Mouse (Mus musculus) heart, adult 18-20 months (tissue): ENCODE data around the gene Sergef. TPM values are rescaled to one million over a fixed set of nuclear protein-coding genes. Genes with fewer than 3 reads are reported as not detected.

Source experiments
- DNase-seq, 2 experiments: peaks; one replicate each; pipeline ENCODE4 v3.0.0; 2021 to 2022; ENCODE audit warnings: mixed read lengths in 1 of 2
- total RNA-seq, 2 experiments: library from RNA; stranded (reverse); gene quantifications; 2 replicates each; pipeline ENCODE4 v1.2.3; 2021

The Sergef gene
- total RNA-seq, 2 experiments from 2014 or later: 3.8 to 5.9 TPM

GRCm38 (mm10) chr7:46403616-46404485 lies 235.8 kb downstream of the Sergef start:
- DNase-seq: peak; percentile 11 to 16

- DNase-seq: no peak
Measured at GRCm38 (mm10) chr7:46401371-46402180, 238.0 kb downstream of the Sergef start.

- no peak for DNase-seq
Measured at GRCm38 (mm10) chr7:46400346-46400745, 239.3 kb downstream of the Sergef start.

- no peak for DNase-seq
Measured at GRCm38 (mm10) chr7:46399676-46400075, 239.9 kb downstream of the Sergef start.

- DNase-seq: no peak
Measured at GRCm38 (mm10) chr7:46398612-46399011, 241.0 kb downstream of the Sergef start.

GRCm38 (mm10) chr7:46397732-46398333 lies 241.8 kb downstream of the Sergef start:
- DNase-seq: no peak

GRCm38 (mm10) chr7:46396928-46397731 lies 242.5 kb downstream of the Sergef start:
- DNase-seq: no peak

GRCm38 (mm10) chr7:46396231-46396927 lies 243.2 kb downstream of the Sergef start, which contains the start of gene Kcnc1:
Gene Kcnc1 (plus strand): TSS chr7:46396497.
- DNase-seq: peak; percentile 59 to 72

GRCm38 (mm10) chr7:46395571-46395970 lies 244.0 kb downstream of the Sergef start:
- DNase-seq: no peak

- DNase-seq: no peak
Measured at GRCm38 (mm10) chr7:46394933-46395332, 244.7 kb downstream of the Sergef start.

GRCm38 (mm10) chr7:46393718-46394511 lies 245.7 kb downstream of the Sergef start:
- DNase-seq: no peak

Other genes with a start within 250 kb of the Sergef start
- gene Kcnc1, start 243.3 kb downstream of the Sergef start, total RNA-seq: under 1 TPM; 0.41 to 0.45 TPM
- not detected for gene Tph1, start 32.7 kb upstream of the Sergef start, total RNA-seq
- 1 to 10 TPM; 3.5 to 5.3 TPM for gene Saal1, start 70.9 kb upstream of the Sergef start, total RNA-seq
- 1 to 10 TPM; 1.4 to 1.7 TPM for gene Saa3, start 75.9 kb upstream of the Sergef start, total RNA-seq
- gene Saa4, start 92.8 kb upstream of the Sergef start, total RNA-seq: not detected
- not detected for gene Saa1, start 103.2 kb upstream of the Sergef start, total RNA-seq
- gene Saa2, start 112.0 kb upstream of the Sergef start, total RNA-seq: not detected
- 10 to 100 TPM in 1 of 2 experiments, 1 to 10 TPM in 1; 7.7 to 11.6 TPM for gene Hps5, start 156.3 kb upstream of the Sergef start, total RNA-seq
- gene Gtf2h1, start 156.3 kb upstream of the Sergef start, total RNA-seq: 10 to 100 TPM; 15.9 to 19.4 TPM
- gene Ldha, start 201.7 kb upstream of the Sergef start, total RNA-seq: 100 to 1,000 TPM; 768 to 793 TPM
- gene Ldhc, start 221.4 kb upstream of the Sergef start, total RNA-seq: not detected